24 mouse cellular contexts compared by ENCODE assay signal in the genomic region with DNA sequence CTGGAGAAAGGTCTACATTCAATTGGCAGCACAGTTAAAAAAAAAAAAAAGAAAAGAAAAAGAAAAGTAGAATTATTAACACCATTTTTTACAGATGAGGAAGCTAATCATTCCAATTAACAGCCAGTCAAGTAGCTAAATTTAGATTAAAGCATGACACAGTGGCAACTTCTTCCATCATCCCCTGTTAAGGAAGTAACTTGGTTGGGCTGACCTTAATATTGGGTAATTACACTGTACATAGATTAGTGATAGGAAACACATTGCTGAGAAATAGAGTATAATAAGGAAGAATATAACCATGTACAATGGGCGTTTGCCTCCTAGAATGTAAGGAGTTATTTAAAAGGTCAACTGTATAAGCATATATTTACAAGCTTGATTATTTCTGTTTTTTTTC. TPM values are rescaled to one million over a fixed set of nuclear protein-coding genes. Genes with fewer than 3 reads are reported as not detected.
"Had no signal": no experiment of that assay in that cellular context is flagged by ENCODE, and none has a peak within 500 bp of the region (broad histone marks: within the 10 kb centered on the region; RNA-seq: fewer than 3 reads in every experiment).

No protein-coding gene starts in this region.

- H3K4me1 ChIP-seq: liver, embryonic 15.5 days; lung, embryonic 15.5 days; midbrain, embryonic 10.5 days; midbrain, embryonic 12.5 days; neural tube, embryonic 13.5 days; neural tube, embryonic 15.5 days had no signal

- H3K36me3 ChIP-seq: liver, embryonic 15.5 days; lung, embryonic 15.5 days; midbrain, embryonic 10.5 days; midbrain, embryonic 12.5 days; neural tube, embryonic 13.5 days; neural tube, embryonic 15.5 days had no signal

- H3K4me3 ChIP-seq: liver, embryonic 15.5 days; lung, embryonic 15.5 days; midbrain, embryonic 10.5 days; midbrain, embryonic 12.5 days; myocyte; neural tube, embryonic 13.5 days; neural tube, embryonic 15.5 days had no signal

- H3K27me3 ChIP-seq: liver, embryonic 15.5 days; lung, embryonic 15.5 days; midbrain, embryonic 12.5 days; neural tube, embryonic 13.5 days; neural tube, embryonic 15.5 days had no signal

- DNase-seq: liver, postnatal 0 days; lung, adult 2 months; lung, postnatal 14 days; lung, postnatal 36 days; midbrain, embryonic 14.5 days; retina, postnatal 1 day; right cerebral cortex, adult 18-20 months; right cerebral cortex, postnatal 25 days; right cerebral cortex, postnatal 4 days; spleen, adult 18-20 months; thymus, adult 2 months; thymus, postnatal 36 days had no signal

- ATAC-seq: liver, postnatal 0 days; lung, postnatal 0 days; midbrain, embryonic 16.5 days had no signal

- H3K9me3 ChIP-seq: liver, embryonic 15.5 days; lung, embryonic 15.5 days; midbrain, embryonic 10.5 days; midbrain, embryonic 12.5 days; neural tube, embryonic 13.5 days; neural tube, embryonic 15.5 days had no signal

- H3K27ac ChIP-seq: liver, embryonic 15.5 days; lung, embryonic 15.5 days; macrophage; midbrain, embryonic 10.5 days; midbrain, embryonic 12.5 days; neural tube, embryonic 13.5 days; neural tube, embryonic 15.5 days had no signal

RNA-seq across cellular contexts. Expression of a gene that starts 42.4 kb away (rescaled TPM):
- total RNA-seq: megakaryocyte, adult 5-6 weeks; megakaryocyte-erythroid progenitor cell, adult 5-6 weeks had no signal
